Mouse (Mus musculus) liver, embryonic 12.5 days (tissue): ENCODE measurements around the gene Pitpna. TPM values are rescaled to one million over a fixed set of nuclear protein-coding genes. Genes with fewer than 3 reads are reported as not detected.

Experiments used
- ATAC-seq: fragments of 200-750 bp; cut with Nextera tagmentation; 2 replicates; pipeline ENCODE4 v1.8.0; 2017; ENCODE audit warnings: moderate number of reproducible peaks, mild to moderate bottlenecking, moderate library complexity
- H3K27ac ChIP-seq: fragments of 300-500 bp; sonication (generic); 2 replicates; pipeline ENCODE4 v1.5.1; 2016; ENCODE audit warnings: mild to moderate bottlenecking
- H3K27me3 ChIP-seq: fragments of 300-500 bp; sonication (generic); replicated peaks from 2 replicates; pipeline ENCODE4 v1.6.1; 2016; ENCODE audit warnings: mild to moderate bottlenecking, moderate library complexity
- H3K36me3 ChIP-seq: fragments of 300-500 bp; sonication (generic); 2 replicates; pipeline ENCODE4 v1.6.1; 2016; ENCODE audit warnings: mild to moderate bottlenecking, moderate library complexity
- H3K4me1 ChIP-seq: fragments of 300-500 bp; sonication (generic); 2 replicates; pipeline ENCODE4 v1.6.1; 2016
- H3K4me2 ChIP-seq: fragments of 300-500 bp; sonication (generic); 2 replicates; pipeline ENCODE4 v1.6.1; 2016; ENCODE audit warnings: mild to moderate bottlenecking, moderate library complexity
- H3K4me3 ChIP-seq: fragments of 300-500 bp; sonication (generic); 2 replicates; pipeline ENCODE4 v1.5.1; 2016; ENCODE audit warnings: mild to moderate bottlenecking, moderate library complexity
- H3K9ac ChIP-seq: fragments of 300-500 bp; sonication (generic); 2 replicates; pipeline ENCODE4 v1.6.1; 2016; ENCODE audit warnings: mild to moderate bottlenecking, moderate library complexity
- H3K9me3 ChIP-seq: fragments of 300-500 bp; sonication (generic); replicated peaks from 2 replicates; pipeline ENCODE4 v1.6.1; 2016; ENCODE audit warnings: mild to moderate bottlenecking, moderate library complexity
- WGBS: fragments of 180-500 bp; shearing (Covaris S2); methylation state at CpG from one replicate; pipeline ENCODE4 v1.1.7; 2016; ENCODE audit not compliant: insufficient replicate concordance; 5-methylcytosine and 5-hydroxymethylcytosine counted together
- polyA plus RNA-seq: library from polyadenylated mRNA; unstranded; fragments of >200 nt; fragmentation: Nextera tagmentation; extraction: Ambion mirVana; gene quantifications from 2 replicates; pipeline ENCODE4 v1.2.1, GENCODE M21; 2016

Pitpna gene
- polyA plus RNA-seq, 1 experiment from 2014 or later, result 65.7 TPM

DNA sequence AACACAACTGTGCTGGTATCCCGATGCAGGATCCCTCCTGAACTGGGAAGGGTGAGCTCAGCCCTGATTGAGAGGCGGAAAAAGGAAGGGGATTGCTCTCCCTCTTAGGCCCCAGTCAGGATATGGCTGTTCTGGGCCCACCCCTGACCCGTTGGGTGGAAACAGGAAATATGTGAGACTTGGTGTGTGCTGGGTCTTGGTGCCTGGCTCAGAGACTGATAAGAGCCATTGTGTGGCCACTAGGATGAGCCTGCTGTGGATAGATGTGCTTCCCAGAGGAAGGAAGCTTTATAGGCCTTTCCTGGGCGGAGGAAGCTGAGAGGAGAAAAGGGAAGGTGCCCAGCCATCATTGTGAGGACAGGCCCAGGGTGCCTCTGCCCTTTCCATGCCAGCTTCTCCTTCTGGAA, 61.3 kb downstream of the Pitpna start:
- peaks cover 54% of the 10 kb centered on the region for H3K4me1 ChIP-seq
- H3K4me3 ChIP-seq, result no peak overlapping the region
- H3K27me3 ChIP-seq, result no peaks in the 10 kb centered on the region
- peaks cover 8% of the 10 kb centered on the region; the same call in 1 of the 2 replicates for H3K36me3 ChIP-seq
- peak overlapping the region; percentile 61 for H3K27ac ChIP-seq
- no peak overlapping the region for H3K9ac ChIP-seq
- WGBS, result 34% methylated on average over 4 of the region's 4 CpGs
- H3K4me2 ChIP-seq, result no peak overlapping the region
- no peaks in the 10 kb centered on the region for H3K9me3 ChIP-seq
- no peak for ATAC-seq

- no peak for ATAC-seq
- Histone ChIP-seq H3K4me1 (peaks cover 61% of the 10 kb centered on the region), H3K36me3 (peaks cover 7% of the 10 kb centered on the region; the same call in 1 of the 2 replicates), H3K4me3 (peak within 1 kb of the TSS; percentile 72), H3K9ac (peak within 1 kb of the TSS; percentile 82), H3K27ac (peak within 1 kb of the TSS; percentile 87), H3K4me2 (peak within 1 kb of the TSS; percentile 99), H3K27me3 (no peaks in the 10 kb centered on the region), H3K9me3 (no peaks in the 10 kb centered on the region)
- 48% methylated on average over 7 of the region's 7 CpGs for WGBS
Observed at GRCm38 (mm10) chr11:75650311-75650710, 62.4 kb downstream of the Pitpna start, which contains the start of gene Myo1c. Myo1c (plus strand) TSS chr11:75650504.

DNA sequence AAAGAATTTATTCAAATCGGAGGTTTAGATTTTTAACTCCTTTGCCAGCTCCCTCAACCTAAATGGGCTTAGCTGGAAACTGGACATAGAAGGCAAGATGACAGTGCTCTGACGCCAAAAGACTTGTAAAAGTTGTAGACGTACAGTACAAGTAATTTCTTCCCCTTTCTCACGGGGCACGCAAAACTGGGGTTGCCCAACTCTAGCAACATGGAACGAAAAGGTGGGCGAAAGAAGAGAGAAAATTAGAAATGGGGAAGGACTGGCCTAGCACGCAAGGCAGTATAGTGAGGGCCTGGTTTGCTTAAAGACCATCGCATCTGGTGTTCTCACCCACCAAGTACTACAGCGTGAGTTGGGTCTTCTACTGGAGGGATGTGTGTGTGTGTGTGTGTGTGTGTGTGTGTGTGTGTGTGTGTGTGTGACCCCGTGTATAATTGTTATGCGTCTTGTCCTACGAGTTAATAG, 63.1 kb downstream of the Pitpna start:
- Histone ChIP-seq H3K9ac (peak overlapping the region; percentile 82), H3K27me3 (no peaks in the 10 kb centered on the region), H3K36me3 (peaks cover 4% of the 10 kb centered on the region; the same call in 1 of the 2 replicates), H3K4me2 (peak overlapping the region; percentile 99), H3K4me1 (peaks cover 68% of the 10 kb centered on the region), H3K4me3 (peak overlapping the region; percentile 72), H3K9me3 (no peaks in the 10 kb centered on the region), H3K27ac (peak overlapping the region; percentile 87)
- 23% methylated on average over 13 of the region's 13 CpGs for WGBS
- ATAC-seq, result no peak

GRCm38 (mm10) chr11:75651426-75652221, 63.7 kb downstream of the Pitpna start:
- H3K27me3 ChIP-seq, result no peaks in the 10 kb centered on the region
- H3K27ac ChIP-seq, result peak overlapping the region; percentile 87
- peak; percentile 82 for ATAC-seq
- peak overlapping the region; percentile 72 for H3K4me3 ChIP-seq
- peak overlapping the region; percentile 82 for H3K9ac ChIP-seq
- H3K9me3 ChIP-seq, result no peaks in the 10 kb centered on the region
- H3K4me1 ChIP-seq, result peaks cover 75% of the 10 kb centered on the region
- peak overlapping the region; percentile 99 for H3K4me2 ChIP-seq
- WGBS, result under 1% methylated on average over 43 of the region's 54 CpGs
- H3K36me3 ChIP-seq, result peaks cover 4% of the 10 kb centered on the region; the same call in 1 of the 2 replicates

- 24% methylated on average over 20 of the region's 20 CpGs for WGBS
- peaks cover 6% of the 10 kb centered on the region for H3K36me3 ChIP-seq
- H3K27ac ChIP-seq, result peak overlapping the region; percentile 87
- H3K9me3 ChIP-seq, result no peaks in the 10 kb centered on the region
- peak overlapping the region; percentile 99 for H3K4me2 ChIP-seq
- H3K27me3 ChIP-seq, result no peaks in the 10 kb centered on the region
- H3K9ac ChIP-seq, result peak overlapping the region; percentile 82
- peaks cover 82% of the 10 kb centered on the region for H3K4me1 ChIP-seq
- no peak for ATAC-seq
- H3K4me3 ChIP-seq, result peak overlapping the region; percentile 72
Observed at GRCm38 (mm10) chr11:75652222-75652941, 64.5 kb downstream of the Pitpna start.

GRCm38 (mm10) chr11:75652942-75653684, 65.2 kb downstream of the Pitpna start:
- ATAC-seq, result no peak
- H3K9ac ChIP-seq, result peak overlapping the region; percentile 89
- H3K4me1 ChIP-seq, result peaks cover 85% of the 10 kb centered on the region
- peak overlapping the region; percentile 99 for H3K4me2 ChIP-seq
- H3K36me3 ChIP-seq, result peaks cover 10% of the 10 kb centered on the region
- peak overlapping the region; percentile 92 for H3K27ac ChIP-seq
- 21% methylated on average over 14 of the region's 14 CpGs for WGBS
- H3K27me3 ChIP-seq, result no peaks in the 10 kb centered on the region
- H3K9me3 ChIP-seq, result no peaks in the 10 kb centered on the region
- H3K4me3 ChIP-seq, result peak overlapping the region; percentile 80

DNA sequence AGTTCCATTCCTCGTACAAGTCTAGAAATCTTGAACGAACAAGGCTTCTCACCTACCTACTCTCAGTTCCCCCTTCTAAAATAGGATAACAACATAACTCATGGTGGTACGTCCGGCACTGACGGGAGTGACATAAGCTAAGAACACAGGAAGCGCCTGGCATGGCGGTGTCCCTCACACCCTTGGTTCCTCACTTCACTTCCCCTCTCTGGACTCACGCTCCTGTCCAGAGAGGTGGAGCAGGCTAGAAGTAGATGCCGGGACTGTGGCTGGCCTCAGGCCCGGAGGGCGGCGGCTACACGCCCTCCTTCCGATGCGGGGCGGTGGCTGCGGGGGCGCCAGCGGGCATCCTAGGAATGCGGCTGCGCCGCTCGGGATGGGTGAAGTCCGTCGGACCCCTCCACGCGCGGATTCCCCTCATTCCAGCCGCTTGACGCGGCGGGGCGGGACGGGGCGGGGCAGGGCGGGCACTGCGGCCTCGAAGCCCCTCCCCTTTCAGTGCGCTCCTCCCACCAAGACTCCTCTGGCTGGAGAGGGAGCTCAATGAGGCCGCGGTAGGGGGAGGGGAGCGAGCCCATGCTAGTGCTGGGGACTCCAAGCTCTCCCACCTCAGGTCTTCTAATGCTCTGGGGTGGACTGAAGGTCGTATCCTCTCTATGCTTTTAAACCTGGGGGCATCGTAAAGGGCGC, 66.0 kb downstream of the Pitpna start:
- no peaks in the 10 kb centered on the region for H3K9me3 ChIP-seq
- H3K4me3 ChIP-seq, result peak overlapping the region; percentile 80
- no peaks in the 10 kb centered on the region for H3K27me3 ChIP-seq
- peak overlapping the region; percentile 89 for H3K9ac ChIP-seq
- H3K27ac ChIP-seq, result peak overlapping the region; percentile 92
- peaks cover 17% of the 10 kb centered on the region for H3K36me3 ChIP-seq
- H3K4me2 ChIP-seq, result peak overlapping the region; percentile 99
- H3K4me1 ChIP-seq, result peaks cover 83% of the 10 kb centered on the region
- WGBS, result 1% methylated on average over 39 of the region's 45 CpGs
- peak; percentile 70 for ATAC-seq

DNA sequence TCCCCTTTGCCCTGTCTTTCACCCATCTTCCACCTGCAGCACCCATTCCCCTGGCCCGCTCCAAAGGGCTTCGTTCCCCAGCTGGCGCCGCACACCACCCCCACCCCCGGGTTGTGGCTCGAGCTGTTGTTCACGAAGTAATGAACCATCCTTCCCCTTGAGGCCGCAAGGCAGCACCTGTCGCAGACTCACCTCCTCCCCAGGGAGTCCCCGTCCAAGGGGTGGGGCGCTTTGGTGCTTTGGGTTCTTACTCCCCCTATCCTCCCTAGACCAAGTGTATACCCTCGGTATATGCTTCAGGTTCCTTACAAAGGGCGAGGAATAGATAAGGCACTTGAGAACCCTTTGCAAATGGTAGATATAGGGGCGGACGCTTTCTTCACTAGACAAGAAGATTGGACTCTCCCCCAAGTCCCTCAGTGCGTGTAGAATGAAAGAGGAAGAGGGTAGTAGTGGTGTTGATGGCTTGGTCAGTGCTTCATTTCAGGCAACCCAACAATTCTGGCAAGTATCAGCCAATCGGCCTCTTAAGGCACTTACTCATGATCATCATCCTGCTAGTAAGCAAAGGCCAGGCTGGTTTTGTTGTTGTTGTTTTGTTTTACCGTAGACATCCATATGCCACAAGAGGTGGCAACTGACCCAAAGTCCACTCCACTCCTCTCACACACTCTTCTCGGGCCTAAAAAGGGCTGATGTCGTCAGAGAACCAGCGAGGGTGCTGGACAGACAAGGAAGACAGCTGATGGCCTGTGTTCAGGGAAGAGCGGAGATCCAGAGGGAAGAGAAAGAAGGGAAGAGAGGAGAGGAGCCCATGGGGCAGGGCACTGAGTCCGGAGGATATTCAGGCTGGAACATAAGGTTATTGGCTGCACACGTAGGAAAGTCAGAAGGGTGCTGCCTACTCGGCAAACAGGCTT, 66.8 kb downstream of the Pitpna start:
- Histone ChIP-seq H3K4me1 (peaks cover 75% of the 10 kb centered on the region), H3K36me3 (peaks cover 25% of the 10 kb centered on the region), H3K9ac (peak overlapping the region; percentile 89), H3K4me2 (peak overlapping the region; percentile 99), H3K9me3 (no peaks in the 10 kb centered on the region), H3K27ac (peak overlapping the region; percentile 92), H3K4me3 (peak overlapping the region; percentile 80), H3K27me3 (no peaks in the 10 kb centered on the region)
- ATAC-seq, result peak; percentile 63
- 14% methylated on average over 25 of the region's 25 CpGs for WGBS

- peak overlapping the region; percentile 89 for H3K9ac ChIP-seq
- whole genome bisulfite sequencing, result 2% methylated on average over 78 of the region's 78 CpGs
- peak overlapping the region; percentile 92 for H3K27ac ChIP-seq
- H3K4me3 ChIP-seq, result peak overlapping the region; percentile 80
- peak overlapping the region; percentile 99 for H3K4me2 ChIP-seq
- H3K9me3 ChIP-seq, result no peaks in the 10 kb centered on the region
- peak; percentile 36 for ATAC-seq
- peaks cover 64% of the 10 kb centered on the region for H3K4me1 ChIP-seq
- no peaks in the 10 kb centered on the region for H3K27me3 ChIP-seq
- H3K36me3 ChIP-seq, result peaks cover 37% of the 10 kb centered on the region
Observed at GRCm38 (mm10) chr11:75655621-75656545, 68.0 kb downstream of the Pitpna start.
